Mouse (Mus musculus) 3134 (cell line): ENCODE data around the gene Gm10337.

Experiments
- DNase-seq: peaks from one replicate; pipeline ENCODE4 v3.0.0-alpha.2; 2011; ENCODE audit warnings: low spot score; ENCODE audit not compliant: insufficient read length; ENCODE audit errors: extremely low read depth

The Gm10337 gene

DNA sequence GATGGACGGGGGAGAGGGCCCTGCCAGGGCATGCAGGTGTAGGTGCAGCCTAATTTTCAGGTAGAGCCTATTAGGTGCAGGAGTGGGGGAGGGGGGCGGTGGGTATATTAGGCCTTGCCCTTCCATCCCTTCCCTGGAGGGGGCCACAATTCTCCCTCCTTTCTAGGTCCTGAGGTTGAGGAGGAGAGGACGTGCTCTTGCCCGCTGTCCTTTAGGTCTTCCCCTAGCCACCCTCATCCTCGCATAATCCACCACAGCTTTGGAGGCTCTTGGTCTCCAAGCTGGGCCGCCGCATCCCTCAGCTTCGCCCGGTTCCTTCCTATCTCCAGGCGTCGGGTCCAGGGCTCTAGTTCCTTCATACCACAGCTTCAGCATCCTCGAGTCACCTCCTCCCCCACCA is 12.8 kb downstream of the Gm10337 start:
- DNase-seq: no peak

DNA sequence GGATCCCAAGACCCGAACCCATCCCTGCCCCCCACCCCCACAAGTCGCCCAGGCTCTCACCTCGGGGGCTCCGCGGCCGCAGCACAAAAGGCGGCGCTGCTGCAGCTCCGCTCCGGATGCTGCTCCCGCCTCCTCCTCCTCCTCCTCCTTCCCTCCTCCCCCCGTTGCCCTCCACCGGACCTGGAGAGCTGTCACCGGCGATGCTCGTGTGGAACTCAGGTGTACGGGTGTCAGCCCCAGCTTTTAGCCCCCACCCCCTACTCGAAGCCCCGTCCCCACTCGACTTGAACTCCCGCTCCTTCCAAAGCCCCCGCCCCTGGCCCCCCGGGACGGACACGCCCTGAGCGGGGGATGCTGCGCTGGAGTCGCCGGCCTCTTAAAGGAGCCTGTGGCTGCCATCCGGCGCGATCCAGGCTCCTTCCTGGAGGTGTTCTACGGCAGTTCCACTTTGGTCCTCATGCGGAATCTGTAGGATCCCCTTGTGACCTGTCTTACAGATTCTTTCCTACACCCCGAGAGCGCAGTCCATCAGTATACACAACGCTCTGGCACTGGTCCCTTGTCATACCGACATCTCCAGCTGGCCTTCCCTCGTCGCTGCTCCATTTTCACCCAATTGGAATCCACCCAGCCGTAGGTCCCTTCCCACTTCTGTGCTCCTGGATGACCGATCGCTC is 13.3 kb downstream of the Gm10337 start, which contains the start of gene Map3k12:
Gene Map3k12, minus strand, starts transcription at position 337 of the 677 bp plus-strand sequence.
- peak; percentile 85 for DNase-seq

DNA sequence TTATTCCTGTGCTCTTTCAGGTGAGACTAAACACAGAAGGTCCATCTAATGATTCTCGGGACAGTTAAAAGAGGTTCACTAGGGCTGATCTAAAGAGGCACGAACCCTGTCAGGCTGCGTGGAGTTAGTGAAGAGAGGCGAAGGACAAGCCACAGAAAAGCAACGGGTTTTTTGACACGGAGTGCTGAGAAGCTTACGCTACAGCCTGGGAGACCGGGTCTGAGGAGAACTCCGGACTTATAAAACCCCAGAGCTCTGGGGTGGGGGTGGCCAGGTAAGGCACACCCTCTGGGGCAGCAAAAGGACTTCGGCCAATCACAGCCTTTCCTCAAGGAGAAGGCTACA is 14.1 kb downstream of the Gm10337 start:
- no peak for DNase-seq

DNA sequence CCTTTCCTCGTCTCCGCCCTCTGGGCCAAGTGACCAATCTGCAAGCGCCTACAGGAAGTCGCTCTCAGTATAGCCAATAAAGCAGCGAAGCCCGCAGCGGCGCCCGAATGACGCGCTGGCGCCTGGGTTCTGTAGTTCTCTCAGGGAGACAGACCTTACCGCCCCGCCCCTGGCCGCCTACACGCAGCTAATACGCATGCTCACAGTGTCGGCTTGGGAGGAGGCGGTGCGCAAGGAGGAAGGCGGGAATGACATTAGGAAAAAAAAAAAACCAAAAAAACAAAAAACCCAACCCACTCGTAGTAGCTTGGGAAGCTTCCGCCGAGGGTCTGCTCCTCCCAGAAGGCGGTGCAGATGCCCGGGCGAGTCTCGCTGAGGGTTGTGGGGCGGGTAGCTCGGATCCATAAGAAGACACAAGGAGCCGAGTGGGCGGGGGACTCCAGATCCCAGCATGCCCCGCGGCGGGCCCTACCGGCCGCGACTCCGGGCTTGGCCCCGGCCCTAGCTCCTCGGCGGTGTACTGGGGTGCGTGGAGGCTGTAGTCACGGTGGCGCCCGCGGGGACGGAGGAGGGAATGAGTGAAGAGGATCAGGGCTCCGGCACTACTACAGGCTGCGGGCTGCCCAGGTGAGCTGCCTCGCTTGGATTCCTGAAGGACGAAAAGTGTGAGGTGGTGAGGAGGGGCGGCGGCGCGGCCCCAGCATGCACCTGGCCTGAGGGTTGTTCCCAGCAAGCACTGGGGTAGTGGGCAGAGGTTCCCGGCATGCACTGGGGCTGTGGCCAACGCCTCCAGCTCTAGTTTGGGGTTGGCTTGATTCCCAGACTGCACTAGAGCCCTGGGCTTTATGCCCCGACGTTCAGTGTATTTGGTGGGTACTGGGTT is 14.7 kb downstream of the Gm10337 start, which contains the start of gene Tarbp2:
Gene Tarbp2, plus strand, starts transcription at position 217 of the 883 bp plus-strand sequence.
- DNase-seq: peak; percentile 100

DNA sequence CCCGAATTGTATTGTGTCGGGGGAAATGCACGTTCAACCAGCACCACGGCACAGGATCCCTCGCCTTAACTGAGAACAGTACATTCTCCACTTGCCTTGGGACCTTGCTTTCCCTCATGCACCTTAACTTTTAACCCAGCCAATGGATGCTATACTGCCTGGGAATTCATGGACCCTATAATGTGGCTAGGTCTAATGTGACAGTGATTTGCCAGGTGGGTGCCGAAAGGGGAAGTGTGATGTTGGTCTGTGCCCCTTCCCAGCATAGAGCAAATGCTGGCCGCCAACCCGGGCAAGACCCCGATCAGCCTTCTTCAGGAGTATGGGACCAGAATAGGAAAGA is 15.3 kb downstream of the Gm10337 start:
- no peak for DNase-seq

DNA sequence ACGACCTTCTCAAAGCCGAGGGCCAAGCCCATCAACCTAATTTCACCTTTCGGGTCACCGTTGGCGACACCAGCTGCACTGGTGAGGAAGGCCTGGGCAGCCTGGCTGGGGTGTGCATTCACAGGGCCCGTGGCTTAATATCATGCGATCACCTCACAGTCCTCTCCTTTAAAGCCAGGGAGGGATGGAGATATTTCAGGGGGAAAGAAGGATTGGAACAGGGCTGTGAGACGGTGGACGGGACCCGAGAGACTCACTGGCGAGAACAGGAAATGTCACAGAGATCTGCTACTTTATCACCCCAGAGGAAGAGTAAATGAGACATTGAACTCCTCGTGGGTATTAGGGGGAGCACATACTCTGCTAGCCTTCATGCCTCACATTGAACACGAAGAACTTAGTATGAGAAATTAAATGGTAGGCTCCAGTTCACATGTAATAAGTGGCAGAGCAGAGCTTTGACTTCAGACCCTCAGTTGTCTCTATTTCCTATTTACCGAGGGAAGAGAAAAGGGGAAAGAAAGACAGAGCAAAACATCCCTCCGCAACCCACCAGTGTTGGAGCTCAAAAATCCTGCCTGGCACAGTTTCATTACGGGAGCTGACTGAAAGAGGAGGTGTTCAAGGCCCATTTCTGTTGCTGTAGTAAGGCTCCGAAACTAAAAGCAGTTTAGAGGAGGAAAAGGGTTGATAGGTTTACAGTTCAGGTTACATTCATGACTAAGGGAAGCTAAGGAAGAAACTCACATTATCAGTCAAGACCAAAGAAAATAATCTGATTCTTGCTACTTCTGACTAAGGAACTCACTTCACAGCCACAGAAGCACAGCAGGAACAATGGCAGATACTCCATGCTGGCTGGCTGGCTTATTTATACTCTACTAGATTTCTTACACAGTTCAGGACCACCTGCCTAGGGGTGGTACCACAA is 16.0 kb downstream of the Gm10337 start:
- no peak for DNase-seq

DNA sequence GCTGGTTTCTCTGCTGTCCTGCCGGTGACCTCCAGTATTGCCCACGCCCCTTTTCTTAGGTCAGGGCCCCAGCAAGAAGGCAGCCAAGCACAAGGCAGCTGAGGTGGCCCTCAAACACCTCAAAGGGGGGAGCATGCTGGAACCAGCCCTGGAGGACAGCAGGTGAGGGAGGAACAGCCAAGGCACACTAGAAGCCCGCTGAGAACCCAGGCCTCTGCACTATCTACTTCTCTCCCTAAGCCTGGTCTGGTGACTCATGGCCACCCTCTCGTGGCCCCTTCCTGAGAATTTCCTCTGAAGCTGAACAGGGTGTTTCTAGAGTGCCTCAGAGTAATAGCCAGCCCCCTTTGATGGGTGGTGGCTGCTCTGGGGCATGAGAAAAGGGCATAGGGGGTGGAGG is 16.9 kb downstream of the Gm10337 start:
- no peak for DNase-seq

DNA sequence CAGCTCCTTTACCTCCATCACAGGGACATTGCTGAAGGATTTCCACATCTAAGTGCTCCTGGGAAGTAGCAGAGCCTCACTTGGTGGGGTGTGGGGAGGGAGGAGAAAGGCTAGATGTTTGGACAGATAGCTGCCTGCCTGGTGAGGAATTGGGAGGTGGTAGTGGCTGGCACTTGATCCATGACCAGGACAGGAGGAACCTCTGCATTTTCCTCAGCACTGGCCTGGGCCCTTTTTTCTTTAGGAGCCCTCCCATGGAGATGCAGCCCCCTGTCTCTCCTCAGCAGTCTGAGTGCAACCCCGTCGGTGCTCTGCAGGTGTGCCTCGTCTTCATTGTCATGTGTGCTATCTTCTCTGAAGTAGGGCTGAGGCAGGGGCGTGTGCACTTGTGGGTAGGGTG is 18.0 kb downstream of the Gm10337 start:
- DNase-seq: no peak

DNA sequence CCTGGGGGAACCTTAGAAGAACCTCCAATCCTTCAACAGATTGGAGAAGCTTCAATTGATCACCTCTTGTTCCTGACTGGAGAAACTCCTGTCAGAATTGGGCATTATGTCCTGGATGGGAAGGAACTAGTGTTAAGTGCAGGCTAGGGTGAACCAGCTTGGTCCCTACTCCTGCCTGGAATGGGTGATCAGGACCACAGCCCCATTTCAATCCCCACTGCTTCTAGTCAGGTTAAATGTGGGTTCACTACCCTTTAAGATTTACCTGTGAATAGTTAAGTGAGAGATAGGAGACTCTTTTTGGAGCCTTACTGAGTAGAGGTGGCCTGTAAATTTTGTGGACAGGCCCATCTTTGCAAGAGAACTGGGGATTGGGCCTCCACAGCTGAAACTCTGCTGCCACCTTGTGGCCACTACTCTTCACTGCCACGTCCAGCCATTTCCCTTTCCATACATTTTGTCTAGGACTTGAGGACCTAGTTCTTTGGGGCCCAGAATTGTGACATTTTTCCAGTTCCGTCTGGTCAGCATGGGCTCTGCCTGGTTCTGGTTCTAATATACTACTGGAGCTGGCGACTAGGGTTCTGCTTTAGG is 21.5 kb downstream of the Gm10337 start, which contains the start of gene Npff:
Gene Npff, minus strand, starts transcription at position 51 of the 594 bp plus-strand sequence.
- DNase-seq: no peak

DNA sequence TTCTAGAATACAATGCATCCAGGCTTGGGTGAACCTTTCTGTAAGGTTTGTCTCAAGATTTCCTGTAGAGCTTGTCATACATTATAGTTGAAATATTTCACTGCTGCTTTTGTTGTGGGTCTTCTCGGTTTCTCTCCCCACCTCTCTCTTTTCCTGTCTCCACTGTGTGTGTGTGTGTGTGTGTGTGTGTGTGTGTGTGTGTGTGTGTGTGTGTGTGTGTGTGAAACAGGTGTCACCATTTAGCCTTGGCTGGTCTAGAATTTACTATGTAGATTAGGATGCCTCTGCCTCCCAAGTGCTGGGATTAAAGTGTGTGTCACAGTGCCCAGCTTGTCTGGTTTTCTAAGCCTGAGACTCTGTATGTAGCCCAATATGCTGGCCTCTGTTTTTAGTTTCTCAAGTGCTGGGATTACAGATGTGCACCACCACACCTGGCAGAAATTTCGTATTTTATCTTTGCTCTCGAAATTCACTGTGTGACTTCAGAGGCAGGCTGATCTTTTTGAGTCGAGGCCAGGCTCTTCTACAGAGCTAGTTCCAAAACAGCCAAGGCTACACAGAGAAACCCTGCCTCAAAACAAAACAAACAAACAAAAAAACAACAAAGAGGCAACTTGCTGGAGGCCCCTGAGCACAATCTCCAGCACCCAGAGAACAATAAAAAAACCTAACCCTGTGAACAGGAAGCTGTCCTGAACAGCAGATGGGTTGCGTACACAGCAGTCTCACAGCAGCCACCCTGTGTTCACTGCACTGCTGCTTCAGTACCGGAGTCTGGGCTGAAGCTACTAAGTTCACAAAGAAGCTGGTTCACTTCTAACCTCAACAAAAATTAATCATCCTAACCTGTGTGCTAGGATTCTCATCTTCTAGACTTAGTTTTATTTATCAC is 22.8 kb downstream of the Gm10337 start:
- no peak for DNase-seq

DNA sequence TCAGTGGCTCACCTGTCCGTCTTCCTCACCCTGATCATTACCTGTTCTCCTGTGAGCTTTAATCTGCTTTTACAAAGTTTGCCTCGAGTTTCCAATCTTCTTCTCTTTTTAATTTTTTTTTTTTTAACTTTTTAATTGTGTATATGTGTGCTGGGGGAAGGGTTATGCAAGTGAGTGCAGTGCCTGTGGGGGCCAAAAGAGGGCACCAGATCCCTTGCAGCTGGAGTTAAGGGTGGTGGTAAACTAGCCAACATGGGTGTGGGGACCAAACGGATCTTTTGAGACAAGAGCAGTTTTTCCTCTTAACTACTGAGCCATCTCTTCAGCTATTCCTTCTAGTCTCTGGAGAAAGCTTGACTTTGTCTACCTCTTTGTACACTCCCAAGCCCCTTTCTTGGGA is 24.4 kb downstream of the Gm10337 start:
- no peak for DNase-seq

DNA sequence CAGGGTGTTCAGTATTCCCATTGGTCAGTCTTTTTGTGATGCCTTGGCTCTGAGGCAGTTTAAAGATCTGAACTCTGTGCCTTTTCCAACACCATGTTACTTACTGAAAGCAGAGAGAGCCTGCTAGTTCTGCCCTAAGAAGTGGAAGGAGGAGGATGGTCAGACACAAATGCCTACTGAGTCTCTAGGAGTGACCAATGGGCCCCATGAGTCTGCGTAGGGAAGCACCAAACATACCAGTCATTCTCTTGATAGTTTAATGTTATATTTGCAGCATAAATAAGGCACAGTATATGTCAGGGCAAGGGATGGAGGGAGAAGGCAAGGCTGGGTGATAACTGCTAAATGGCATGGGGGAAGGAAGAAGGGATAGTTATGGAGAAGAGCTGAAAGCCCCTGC is 24.9 kb downstream of the Gm10337 start:
- DNase-seq: no peak

DNA sequence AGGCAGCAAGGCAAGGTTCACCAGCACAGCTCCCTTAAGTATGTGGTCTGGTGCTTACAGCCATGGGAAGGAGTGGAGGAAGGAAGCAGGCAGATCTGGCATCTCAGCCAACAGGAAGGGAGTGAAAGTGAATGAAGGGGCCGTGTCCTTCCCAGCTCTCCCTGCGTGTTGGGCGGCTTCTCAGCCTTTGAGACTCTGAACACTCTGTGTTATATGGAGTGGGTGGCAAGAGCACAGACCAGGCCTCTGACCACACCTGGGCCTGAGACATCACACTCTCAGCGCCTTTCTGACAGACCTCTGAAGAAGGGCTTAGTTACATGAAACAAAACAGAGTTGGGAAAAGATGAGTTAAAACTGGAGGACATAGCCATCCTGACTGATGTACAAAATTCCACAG is 27.0 kb downstream of the Gm10337 start:
- no peak for DNase-seq

DNA sequence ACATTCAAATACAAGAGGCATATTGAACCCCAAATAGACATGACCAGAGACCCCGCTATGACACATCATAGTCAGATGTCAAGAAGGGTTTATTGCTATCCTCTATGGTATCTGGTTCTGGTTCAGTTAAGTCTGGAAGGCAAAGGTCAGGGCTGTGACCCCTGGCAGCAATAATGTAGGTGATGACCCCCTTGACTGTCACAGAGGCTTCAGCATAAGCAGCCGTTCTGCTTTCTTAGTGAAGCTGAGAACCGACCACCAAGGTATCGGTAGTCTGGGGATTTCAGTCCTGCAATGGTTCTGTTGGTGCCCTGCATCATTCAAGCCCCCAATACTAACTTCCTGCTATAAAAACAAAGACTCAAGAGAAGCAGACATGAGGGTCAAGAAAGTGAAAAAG is 28.1 kb downstream of the Gm10337 start:
- DNase-seq: no peak

DNA sequence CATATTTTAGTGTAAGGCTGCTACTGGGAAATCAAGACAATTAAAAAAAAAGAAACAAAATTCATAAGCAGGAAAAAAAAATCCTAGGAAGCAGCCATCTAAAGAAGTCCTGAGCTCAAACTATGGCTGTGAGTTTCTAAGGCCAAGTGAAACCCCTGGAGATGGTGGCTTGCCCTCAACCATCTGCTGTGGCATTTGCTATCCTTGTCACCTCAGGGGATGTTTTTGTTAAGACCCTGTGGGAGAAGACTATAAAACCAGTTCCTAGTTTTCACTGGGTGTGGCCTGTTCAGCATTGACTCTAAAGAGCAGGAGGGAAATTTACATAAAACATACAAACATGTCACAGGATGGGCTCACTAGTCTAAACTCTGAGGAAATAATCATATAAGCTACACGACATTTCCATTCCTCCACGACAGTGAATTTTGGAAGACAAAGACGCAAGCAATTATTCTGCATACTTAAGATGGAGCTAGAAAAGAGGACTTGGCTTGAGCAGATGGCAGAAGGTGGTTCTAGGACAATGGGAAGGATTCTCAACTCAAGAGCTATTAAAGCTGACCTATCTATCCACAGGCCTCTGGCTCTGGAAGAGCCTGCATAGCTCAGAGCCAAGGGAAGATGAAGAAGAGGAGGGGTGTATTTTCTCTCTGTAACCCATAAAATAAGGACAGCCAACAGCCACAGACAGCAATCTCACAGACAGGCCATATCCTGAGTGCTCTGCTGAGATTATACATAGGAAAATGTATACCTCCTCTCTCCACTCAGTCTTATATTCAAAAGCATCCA is 28.8 kb downstream of the Gm10337 start:
- DNase-seq: no peak

DNA sequence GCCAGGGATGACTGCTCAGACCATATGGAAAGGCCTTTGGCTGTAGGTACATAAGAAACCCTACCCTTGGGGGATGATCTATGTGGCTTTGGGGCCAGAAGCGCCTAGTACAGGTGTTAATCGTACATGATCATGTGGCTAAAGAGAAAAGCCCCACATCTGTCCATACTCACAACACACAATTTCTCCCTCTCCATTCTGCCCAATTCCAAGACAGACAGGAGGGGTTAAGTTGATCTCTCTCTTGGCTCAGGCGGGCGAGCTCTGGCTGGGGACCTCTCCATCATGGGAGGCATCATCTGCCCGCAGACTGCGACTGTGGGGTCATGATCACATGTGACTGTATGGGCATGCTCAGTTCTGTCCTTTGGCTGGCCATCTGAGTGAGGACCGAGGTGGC is 30.4 kb downstream of the Gm10337 start:
- no peak for DNase-seq

DNA sequence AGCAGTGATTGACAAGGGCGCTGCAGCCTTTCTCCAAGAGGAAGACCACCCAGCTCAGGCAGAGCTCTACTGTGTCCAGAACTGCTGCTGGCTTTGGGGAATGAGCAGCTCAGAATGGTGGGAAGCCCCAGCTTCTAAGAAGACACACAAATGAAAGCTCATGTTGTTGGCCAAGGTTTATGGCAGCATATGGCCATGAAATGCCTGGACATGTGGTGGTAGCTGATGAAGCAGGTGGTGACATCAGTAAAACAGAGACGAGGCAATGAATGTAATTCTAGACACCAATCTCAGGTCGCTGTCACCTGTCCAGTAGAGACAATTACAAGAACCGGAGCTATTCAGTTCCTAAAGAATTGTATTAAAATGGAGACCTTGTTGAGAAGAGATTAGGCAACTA is 41.3 kb downstream of the Gm10337 start:
- no peak for DNase-seq

DNA sequence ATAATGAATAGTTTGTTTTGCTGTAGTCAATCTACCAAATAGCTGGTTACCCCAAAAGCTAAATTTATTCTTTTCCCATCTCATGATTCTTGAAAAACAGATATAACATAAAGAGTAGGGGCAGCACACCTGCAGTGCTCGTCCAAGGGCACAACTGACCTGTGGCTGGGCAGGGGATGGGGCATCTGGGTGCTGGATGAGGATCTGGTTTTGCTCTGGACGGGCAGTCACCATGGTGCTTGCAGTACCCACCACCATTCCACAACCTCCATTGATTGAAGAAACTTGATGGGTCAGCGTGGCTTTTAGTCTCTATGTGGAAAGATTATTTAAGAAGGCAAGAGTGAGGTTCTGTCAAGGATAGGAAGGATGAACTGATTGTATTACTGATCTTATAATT is 42.7 kb downstream of the Gm10337 start:
- no peak for DNase-seq
